Mouse (Mus musculus) embryonic fibroblast, embryonic 13.5 days (primary cell): ENCODE results near the gene 1700020D05Rik. TPM values are rescaled to one million over a fixed set of nuclear protein-coding genes. Genes with fewer than 3 reads are reported as not detected.

Experiments used
- H3K27ac ChIP-seq: 2 replicates; pipeline ENCODE4 v1.5.1; 2012; ENCODE audit warnings: low read length, control low read depth, inconsistent platforms; ENCODE audit not compliant: insufficient read depth
- H3K4me1 ChIP-seq: 2 replicates; pipeline ENCODE4 v1.6.1; 2011; ENCODE audit warnings: low read length; ENCODE audit not compliant: control insufficient read depth, insufficient read depth
- H3K4me3 ChIP-seq: 2 replicates; pipeline ENCODE4 v1.5.1; 2011; ENCODE audit warnings: mild to moderate bottlenecking, control low read depth, low read length; ENCODE audit not compliant: insufficient read depth
- CTCF ChIP-seq: IDR thresholded peaks from 2 replicates; pipeline ENCODE4 v1.5.1; 2011; ENCODE audit warnings: mild to moderate bottlenecking, control low read depth, low read length, moderate library complexity, borderline replicate concordance; ENCODE audit not compliant: insufficient read depth
- POLR2A ChIP-seq: IDR thresholded peaks from 2 replicates; pipeline ENCODE4 v1.6.1; 2011; ENCODE audit warnings: low read depth, mild to moderate bottlenecking, control low read depth, low read length, moderate library complexity
- polyA plus RNA-seq: library from polyadenylated mRNA; stranded (reverse); fragments of >200 nt; gene quantifications from 2 replicates; pipeline ENCODE4 v1.2.4, GENCODE M21; 2011; ENCODE audit warnings: low read depth; ENCODE audit not compliant: missing spikeins, insufficient read length

The 1700020D05Rik gene
- polyA plus RNA-seq, 1 experiment: 1.4 TPM

GRCm38 (mm10) chr19:5477004-5477667 is 26.5 kb downstream of the 1700020D05Rik start:
- H3K4me3 ChIP-seq: no peak overlapping the region
- TF ChIP-seq CTCF (no peak), POLR2A (no peak)

GRCm38 (mm10) chr19:5475069-5475714 is 28.4 kb downstream of the 1700020D05Rik start:
- TF ChIP-seq POLR2A (no peak), CTCF (no peak)
- H3K4me3 ChIP-seq: peak overlapping the region; percentile 83

More at GRCm38 (mm10) chr19:5477004-5477667, 26.5 kb downstream of the 1700020D05Rik start:
- Histone ChIP-seq H3K4me1 (0 out of 2 replicates have a peak, but pooled peaks cover 3% of the 10 kb centered on the region), H3K27ac (no peak overlapping the region)

GRCm38 (mm10) chr19:5474281-5475068 is 29.1 kb downstream of the 1700020D05Rik start:
- Histone ChIP-seq H3K4me1 (0 out of 2 replicates have a peak, but pooled peaks cover 3% of the 10 kb centered on the region), H3K4me3 (peak overlapping the region; percentile 83), H3K27ac (peak overlapping the region; percentile 99)
- no peak for TF ChIP-seq CTCF
- TF ChIP-seq POLR2A: peak; percentile 62; the same call in 1 of the 2 replicates

More at GRCm38 (mm10) chr19:5475069-5475714, 28.4 kb downstream of the 1700020D05Rik start:
- peak overlapping the region; percentile 93 for H3K27ac ChIP-seq
- H3K4me1 ChIP-seq: 0 out of 2 replicates have a peak, but pooled peaks cover 3% of the 10 kb centered on the region

- peak within 1 kb of the TSS; percentile 83 for H3K4me3 ChIP-seq
- H3K4me1 ChIP-seq: 0 out of 2 replicates have a peak, but pooled peaks cover 3% of the 10 kb centered on the region
- TF ChIP-seq POLR2A: peak; percentile 58
- no peak for TF ChIP-seq CTCF
- peak within 1 kb of the TSS; percentile 99 for H3K27ac ChIP-seq
Measured at GRCm38 (mm10) chr19:5473720-5474119, 29.9 kb downstream of the 1700020D05Rik start, which contains the start of gene Efemp2. TSS of gene Efemp2 (plus strand) at chr19:5473954.

- Histone ChIP-seq H3K4me3 (no peak overlapping the region), H3K27ac (peak overlapping the region; percentile 99), H3K4me1 (0 out of 2 replicates have a peak, but pooled peaks cover 3% of the 10 kb centered on the region)
- TF ChIP-seq POLR2A: no peak
- TF ChIP-seq CTCF: no peak
Measured at GRCm38 (mm10) chr19:5472857-5473256, 30.7 kb downstream of the 1700020D05Rik start.

- no peak overlapping the region for H3K4me3 ChIP-seq
- H3K27ac ChIP-seq: peak overlapping the region; percentile 72
- TF ChIP-seq POLR2A (no peak), CTCF (no peak)
- H3K4me1 ChIP-seq: no peaks in the 10 kb centered on the region
Measured at GRCm38 (mm10) chr19:5471846-5472245, 31.7 kb downstream of the 1700020D05Rik start.

- Histone ChIP-seq H3K4me1 (peaks cover 3% of the 10 kb centered on the region; the same call in 1 of the 2 replicates), H3K27ac (no peak within 1 kb of the TSS), H3K4me3 (no peak within 1 kb of the TSS)
- no peak for TF ChIP-seq POLR2A
- no peak for TF ChIP-seq CTCF
Measured at GRCm38 (mm10) chr19:5468374-5468773, 35.2 kb downstream of the 1700020D05Rik start, which contains the start of gene Ctsw. TSS of gene Ctsw (minus strand) at chr19:5468507.

- TF ChIP-seq POLR2A (no peak), CTCF (no peak)
Measured at GRCm38 (mm10) chr19:5466916-5467500, 36.6 kb downstream of the 1700020D05Rik start.

GRCm38 (mm10) chr19:5465037-5465436 is 38.5 kb downstream of the 1700020D05Rik start:
- H3K4me1 ChIP-seq: peaks cover 9% of the 10 kb centered on the region; the same call in 1 of the 2 replicates
- H3K27ac ChIP-seq: no peak overlapping the region
- no peak overlapping the region for H3K4me3 ChIP-seq
- TF ChIP-seq POLR2A (no peak), CTCF (no peak)

More at GRCm38 (mm10) chr19:5466916-5467500, 36.6 kb downstream of the 1700020D05Rik start:
- Histone ChIP-seq H3K4me3 (no peak overlapping the region), H3K4me1 (peaks cover 3% of the 10 kb centered on the region; the same call in 1 of the 2 replicates), H3K27ac (no peak overlapping the region)
